Mouse (Mus musculus) CH12F3 (cell line): Measurements from ENCODE around the gene Amd1.

Experiments used
- in situ Hi-C: fragments of 300-500 bp; cut with MboI; formaldehyde crosslinking; loops from 2 replicates; pipeline ENCODE4 v1.14.3; 2020; ENCODE audit warnings: low sequenced_read_pairs

The Amd1 gene

DNA sequence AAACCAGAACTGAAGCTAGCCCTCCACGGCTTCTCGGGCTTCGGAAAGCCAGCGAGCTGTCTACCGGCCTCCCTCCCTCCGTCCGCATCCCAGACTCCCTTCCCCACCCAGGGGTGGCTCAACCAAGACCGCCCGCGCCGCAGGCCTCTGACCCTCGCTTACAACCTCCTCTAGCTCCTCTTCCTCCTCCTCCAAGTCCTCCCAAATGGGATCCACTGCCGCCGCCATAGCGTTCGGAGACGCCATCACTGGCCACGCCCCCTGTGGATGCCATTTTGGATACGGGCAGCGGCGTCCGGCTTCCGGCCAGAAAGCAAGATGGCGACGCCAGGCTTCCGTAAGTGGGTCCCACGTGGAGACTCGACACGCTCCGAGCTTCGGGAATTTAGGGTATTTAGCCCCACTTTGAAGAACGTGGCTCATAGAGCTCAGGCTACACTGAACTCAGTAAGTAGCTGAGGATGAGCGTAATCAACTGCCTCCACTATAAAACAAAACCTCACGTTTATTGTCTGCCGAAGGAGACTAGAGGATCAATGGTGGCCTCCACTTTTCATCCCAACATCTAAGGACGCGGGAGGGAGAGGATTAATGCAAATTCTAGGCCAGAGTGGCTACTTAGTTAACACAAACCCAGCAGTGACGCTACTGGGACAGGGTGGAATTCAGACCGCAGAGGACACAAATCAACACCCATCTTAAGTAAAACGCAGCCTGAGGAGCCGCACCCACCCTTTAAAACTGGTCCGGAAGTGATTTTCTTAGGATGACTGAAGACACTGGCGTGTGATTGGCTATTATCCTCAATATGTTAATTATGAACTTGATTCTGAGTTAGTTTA, 44.4 kb downstream of the Amd1 start, which contains the start of gene Gtf3c6:
Gene Gtf3c6, minus strand, starts transcription at position 695 of the 842 bp plus-strand sequence.
- in situ Hi-C loops, result loop anchor here (5.0 kb wide), 1 partner anchor 270 kb away; no protein-coding TSS in a partner anchor

DNA sequence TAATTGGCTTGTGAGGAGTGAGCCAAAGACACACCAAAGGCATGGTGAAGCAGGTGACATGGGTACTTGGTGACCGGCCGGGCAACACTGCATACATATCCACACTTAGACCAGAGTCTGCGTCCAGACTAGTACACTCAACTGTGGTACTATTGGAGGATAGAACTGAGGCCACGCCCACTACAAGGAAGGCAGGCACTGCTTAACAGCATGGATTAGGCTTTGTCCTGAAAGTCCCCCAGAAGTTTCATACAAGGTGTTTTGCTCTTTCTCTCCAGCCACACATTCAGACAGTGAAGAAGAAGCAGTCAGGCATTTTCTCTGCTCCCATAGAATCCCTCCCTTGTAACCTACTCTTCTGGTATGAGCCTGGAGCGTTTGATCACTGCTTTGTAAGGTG, 45.3 kb downstream of the Amd1 start:
- in situ Hi-C loops, result loop anchor here (5.0 kb wide), 1 partner anchor 271 kb away; no protein-coding TSS in a partner anchor

DNA sequence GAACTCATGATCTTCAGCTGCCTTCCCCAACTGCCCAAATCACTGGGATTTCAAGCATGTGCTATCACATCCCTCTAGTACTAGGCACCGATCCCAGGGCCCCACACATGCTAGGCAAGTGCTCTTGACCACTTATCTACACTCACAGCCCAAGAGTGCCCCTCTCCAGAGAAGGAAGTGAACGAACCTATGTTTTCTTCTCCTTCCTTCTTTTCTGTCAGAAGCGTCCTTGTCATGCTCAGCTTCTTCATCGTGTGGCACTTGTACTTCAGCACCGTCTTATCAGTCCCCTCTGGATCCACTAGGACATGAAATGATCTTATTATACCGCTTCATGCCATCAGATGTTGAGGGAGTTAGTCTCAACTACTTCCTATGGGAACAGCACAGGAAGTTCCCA, 51.0 kb downstream of the Amd1 start:
- in situ Hi-C loops, result no loop called here

DNA sequence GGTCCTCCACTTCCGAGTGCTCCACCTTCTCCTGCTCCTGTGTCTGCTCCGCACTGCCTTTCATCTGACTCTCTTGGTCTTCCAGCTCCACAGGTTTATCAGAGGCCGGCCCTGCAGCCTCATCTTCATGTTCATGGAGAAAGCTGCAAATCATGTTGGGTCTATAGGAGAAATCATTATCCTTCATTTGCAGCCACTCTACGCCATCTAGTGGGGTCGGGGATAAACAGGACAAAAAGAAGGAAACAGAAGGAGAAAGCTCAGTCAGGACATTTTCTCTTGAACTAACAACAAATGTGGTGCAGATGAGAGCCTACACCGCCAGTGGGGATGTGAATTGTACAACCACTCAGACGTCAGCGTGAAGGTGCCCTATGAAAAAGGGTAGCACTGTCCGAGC, 52.4 kb downstream of the Amd1 start:
- in situ Hi-C loops, result no loop called here

DNA sequence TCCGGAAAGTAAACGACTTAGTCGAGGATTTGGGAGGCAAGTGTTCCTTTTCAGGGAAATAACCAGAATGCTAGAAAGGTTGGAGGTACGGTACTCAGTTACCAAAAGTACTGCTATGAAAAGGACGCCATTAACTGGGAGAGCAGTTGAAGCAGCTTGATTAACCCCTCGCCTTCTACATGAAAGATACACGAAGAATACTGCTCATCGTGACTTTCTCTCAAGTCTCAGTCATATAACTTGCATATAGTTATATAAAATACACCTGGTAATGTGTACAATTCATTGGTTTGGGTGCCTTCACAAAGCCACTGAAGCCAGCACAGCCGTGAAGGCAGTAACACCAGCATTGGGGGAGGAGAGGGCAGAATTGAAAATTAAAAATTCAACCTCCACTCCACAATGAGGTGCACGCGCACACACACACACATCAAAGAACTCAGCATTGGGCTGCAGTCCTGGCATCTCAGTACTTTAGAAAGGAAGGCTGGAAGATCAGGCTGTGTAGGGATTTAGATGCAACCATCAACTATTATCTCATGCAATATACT, 54.7 kb downstream of the Amd1 start:
- in situ Hi-C loops, result no loop called here

DNA sequence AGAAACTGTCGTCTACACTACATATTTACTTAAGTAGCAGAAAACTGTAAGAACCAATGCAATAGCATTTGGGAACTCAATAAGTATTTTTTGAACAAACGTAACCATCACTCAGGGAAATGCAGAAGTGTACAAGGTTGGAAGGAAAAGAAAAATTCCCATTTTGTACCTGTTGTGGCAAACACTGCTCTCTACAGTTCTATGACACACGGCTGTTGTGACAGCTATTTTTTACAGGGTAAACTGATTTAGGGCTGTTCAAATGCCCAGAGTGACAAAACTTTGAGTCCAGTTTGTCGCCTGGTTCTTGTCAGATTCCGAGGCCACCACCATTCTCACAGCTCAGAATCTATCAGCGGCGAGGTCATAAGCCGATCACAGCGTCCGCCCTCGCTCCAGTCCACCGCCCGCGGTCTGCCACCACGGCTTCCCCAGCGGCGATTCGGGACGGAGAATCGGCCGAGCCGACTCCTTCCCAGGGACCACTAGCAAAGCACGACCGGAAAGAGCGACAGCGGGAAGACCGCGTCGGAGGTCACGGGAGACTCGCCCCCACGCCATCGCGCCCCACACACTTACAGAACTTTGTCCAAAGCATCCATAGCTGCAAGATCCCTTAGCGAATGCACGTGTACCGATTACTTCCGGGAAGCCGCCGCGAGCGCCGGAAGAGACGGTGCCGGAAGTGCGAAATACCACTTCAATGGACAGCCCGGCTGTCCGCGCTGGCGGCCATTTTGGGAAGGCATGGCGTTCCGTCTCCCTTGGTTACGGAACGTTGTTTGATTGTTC, 55.4 kb downstream of the Amd1 start, which contains the start of gene Rpf2:
Gene Rpf2, minus strand, starts transcription at position 663 of the 792 bp plus-strand sequence.
- in situ Hi-C loops, result no loop called here

DNA sequence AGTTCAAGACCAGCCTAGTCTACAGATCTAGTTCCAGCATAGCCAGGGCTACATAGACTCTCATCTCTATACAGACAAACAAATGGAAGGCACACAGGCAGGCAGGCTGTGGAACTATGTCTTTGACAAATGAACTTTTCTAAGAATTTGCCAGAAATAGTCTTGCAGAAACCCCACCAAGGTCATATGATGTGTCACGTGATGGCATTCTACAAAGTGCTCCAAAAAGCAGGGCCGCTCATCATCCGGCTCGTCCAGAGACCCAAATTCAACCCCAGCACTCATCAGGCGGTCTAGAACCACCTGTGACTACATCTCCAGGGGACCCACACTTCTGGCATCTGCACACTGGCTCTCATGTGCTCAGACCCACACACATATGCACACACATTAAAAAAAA, 64.2 kb downstream of the Amd1 start:
- in situ Hi-C loops, result no loop called here
